Mouse (Mus musculus): ENCODE data around the gene Mt1.

- TF ChIP-seq CTCF (IDR thresholded peaks at IDR 0.05; ENCODE audit: low read depth, low read length) (no peak), GATA1 (IDR thresholded peaks at IDR 0.05; ENCODE audit: borderline replicate concordance, low read length) (no peak)
Observed at GRCm38 (mm10) chr8:94207491-94207890, 28.6 kb downstream of the Mt1 start.

Data from G1E (cell line).